Mouse (Mus musculus) intestine, postnatal 0 days (tissue): ENCODE results near the gene Nav3. TPM values are rescaled to one million over a fixed set of nuclear protein-coding genes. Genes with fewer than 3 reads are reported as not detected.

Source experiments
- ATAC-seq: fragments of 200-750 bp; cut with Nextera tagmentation; 2 replicates; pipeline ENCODE4 v1.8.0; 2017; ENCODE audit warnings: mild to moderate bottlenecking, moderate TSS enrichment, moderate library complexity
- H3K27ac ChIP-seq: fragments of 300-500 bp; sonication (generic); 2 replicates; pipeline ENCODE4 v1.5.1; 2014; ENCODE audit warnings: mild to moderate bottlenecking, low read depth, low read length, moderate library complexity
- H3K27me3 ChIP-seq: fragments of 300-500 bp; sonication (generic); replicated peaks from 2 replicates; pipeline ENCODE4 v1.6.1; 2014; ENCODE audit warnings: low read length, mixed read lengths; ENCODE audit not compliant: control insufficient read depth, insufficient read depth
- H3K36me3 ChIP-seq: fragments of 300-500 bp; sonication (generic); 2 replicates; pipeline ENCODE4 v1.6.1; 2014; ENCODE audit warnings: mild to moderate bottlenecking, moderate library complexity; ENCODE audit not compliant: control insufficient read depth, insufficient read depth
- H3K4me1 ChIP-seq: fragments of 300-500 bp; sonication (generic); replicated peaks from 2 replicates; pipeline ENCODE4 v1.6.1; 2014; ENCODE audit warnings: antibody characterized with exemption, low read length, mixed read lengths; ENCODE audit not compliant: control insufficient read depth, insufficient read depth
- H3K4me2 ChIP-seq: fragments of 300-500 bp; sonication (generic); replicated peaks from 2 replicates; pipeline ENCODE4 v1.6.1; 2014; ENCODE audit warnings: low read depth, mild to moderate bottlenecking, moderate library complexity
- H3K4me3 ChIP-seq: fragments of 300-500 bp; sonication (generic); 2 replicates; pipeline ENCODE4 v1.5.1; 2014; ENCODE audit warnings: low read depth, low read length
- H3K9ac ChIP-seq: fragments of 300-500 bp; sonication (generic); 2 replicates; pipeline ENCODE4 v1.6.1; 2014; ENCODE audit warnings: mild to moderate bottlenecking, low read depth, low read length
- H3K9me3 ChIP-seq: fragments of 300-500 bp; sonication (generic); 2 replicates; pipeline ENCODE4 v1.6.1; 2016; ENCODE audit warnings: mixed run types; ENCODE audit not compliant: control insufficient read depth
- CTCF ChIP-seq: sonication (generic); IDR thresholded peaks from 2 replicates; pipeline ENCODE4 v1.5.1; 2016; ENCODE audit warnings: low read depth, mild to moderate bottlenecking, control low read depth, antibody characterized with exemption, moderate library complexity
- WGBS: fragments of 180-500 bp; shearing (Covaris S2); extraction: QIAGEN DNeasy Blood & Tissue Kit; methylation state at CpG from one replicate; pipeline ENCODE4 v1.1.7; 2014; 5-methylcytosine and 5-hydroxymethylcytosine counted together
- polyA plus RNA-seq: library from polyadenylated mRNA; unstranded; fragments of >200 nt; fragmentation: Nextera tagmentation; extraction: Ambion mirVana; gene quantifications from 2 replicates; pipeline ENCODE4 v1.2.1, GENCODE M21; 2015

The Nav3 gene
- polyA plus RNA-seq, 1 experiment from 2014 or later = 0.77 TPM

DNA sequence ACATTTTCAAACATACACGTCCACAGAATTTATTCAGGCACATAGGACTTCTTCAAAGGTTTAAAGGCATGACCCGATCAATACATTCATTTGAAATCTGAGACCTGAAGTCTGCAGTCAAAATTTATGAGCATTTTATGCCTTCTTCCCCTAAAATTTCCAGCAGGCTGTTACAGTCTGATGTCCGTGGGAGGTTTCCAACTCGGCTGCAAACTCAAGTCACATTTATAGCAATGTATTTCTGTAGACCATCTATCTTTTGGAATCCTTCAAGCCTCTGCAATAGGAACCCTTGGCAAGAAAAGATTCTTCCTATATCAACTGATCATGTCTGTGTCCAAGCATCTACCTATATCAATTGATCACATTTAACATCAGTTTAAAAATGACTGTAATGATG is 13.4 kb upstream of the Nav3 start:
- 76% methylated on average over 4 of the region's 4 CpGs for WGBS
- no peak overlapping the region for H3K27ac ChIP-seq
- TF ChIP-seq CTCF = no peak
- ATAC-seq = no peak
- H3K36me3 ChIP-seq = no peaks in the 10 kb centered on the region
- no peaks in the 10 kb centered on the region for H3K27me3 ChIP-seq
- H3K9me3 ChIP-seq = no peaks in the 10 kb centered on the region
- no peaks in the 10 kb centered on the region for H3K4me1 ChIP-seq
- H3K4me3 ChIP-seq = no peak overlapping the region
- no peak overlapping the region for H3K4me2 ChIP-seq
- no peak overlapping the region for H3K9ac ChIP-seq

DNA sequence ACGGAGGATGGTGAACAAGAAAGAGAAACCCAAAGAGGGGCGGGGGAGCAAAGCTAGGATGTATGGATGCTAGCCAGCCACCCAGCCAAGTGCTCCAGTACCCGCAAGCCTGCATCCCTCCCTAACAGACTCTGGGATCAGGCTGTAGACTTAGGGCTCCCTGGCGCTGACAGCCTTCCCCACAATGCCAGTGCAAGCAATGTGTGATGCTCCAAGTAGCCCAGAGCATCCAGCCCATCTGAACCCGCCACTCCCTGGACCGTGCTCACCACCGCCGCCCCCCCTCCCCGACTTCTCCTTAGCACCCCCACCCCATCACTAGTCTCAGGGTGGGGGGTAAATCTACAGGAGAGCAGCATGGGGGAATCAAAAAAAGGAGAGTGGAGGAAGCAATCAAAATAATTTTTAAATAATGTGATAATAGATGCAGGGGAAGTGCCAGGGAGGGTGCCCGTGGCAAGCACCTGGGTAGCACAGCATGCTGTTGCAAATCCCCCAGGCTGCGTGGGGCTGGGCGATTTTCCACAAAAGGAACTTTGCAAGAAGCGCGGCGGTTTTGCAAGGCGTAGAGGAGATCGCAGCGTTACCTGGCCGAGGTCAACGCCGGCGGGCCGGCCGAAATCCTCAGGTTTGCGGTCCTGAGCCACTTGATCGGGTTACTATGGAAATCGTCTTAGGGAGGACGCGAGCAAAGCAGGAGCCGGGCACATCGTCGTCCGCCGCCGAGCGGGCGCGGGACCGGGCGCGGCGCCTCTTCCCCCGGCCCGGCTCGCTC is 754 bp downstream of the Nav3 start:
- ATAC-seq = peak; percentile 44
- H3K9me3 ChIP-seq = no peaks in the 10 kb centered on the region
- peaks cover 11% of the 10 kb centered on the region for H3K27me3 ChIP-seq
- 2% methylated on average over 45 of the region's 45 CpGs for WGBS
- peaks cover 4% of the 10 kb centered on the region; the same call in 1 of the 2 replicates for H3K4me1 ChIP-seq
- peak overlapping the region; percentile 89 for H3K4me2 ChIP-seq
- peak overlapping the region; percentile 40; the same call in 1 of the 2 replicates for H3K9ac ChIP-seq
- no peaks in the 10 kb centered on the region for H3K36me3 ChIP-seq
- no peak for TF ChIP-seq CTCF
- H3K27ac ChIP-seq = no peak overlapping the region
- peak overlapping the region; percentile 49 for H3K4me3 ChIP-seq

DNA sequence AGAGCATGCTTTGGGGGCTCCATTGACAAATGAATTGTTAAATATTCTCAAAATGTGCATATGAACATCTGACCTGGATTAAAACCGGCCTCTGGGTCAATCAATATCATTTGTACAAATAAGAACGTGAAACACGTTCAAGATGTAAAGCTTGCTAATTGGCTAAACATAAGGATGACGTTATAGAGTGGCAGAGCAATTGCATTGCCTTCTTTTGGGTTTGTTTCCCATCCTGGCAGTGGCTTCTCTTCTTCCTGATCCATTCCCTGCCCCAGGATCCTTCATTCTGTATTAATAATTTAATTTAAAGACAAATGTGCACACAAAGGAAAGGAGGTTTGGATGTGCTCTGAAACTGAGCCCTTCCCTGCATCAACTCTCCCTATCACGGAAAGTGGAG is 2.4 kb downstream of the Nav3 start:
- H3K27ac ChIP-seq = no peak overlapping the region
- H3K36me3 ChIP-seq = no peaks in the 10 kb centered on the region
- WGBS = 56% methylated on average over 5 of the region's 5 CpGs

DNA sequence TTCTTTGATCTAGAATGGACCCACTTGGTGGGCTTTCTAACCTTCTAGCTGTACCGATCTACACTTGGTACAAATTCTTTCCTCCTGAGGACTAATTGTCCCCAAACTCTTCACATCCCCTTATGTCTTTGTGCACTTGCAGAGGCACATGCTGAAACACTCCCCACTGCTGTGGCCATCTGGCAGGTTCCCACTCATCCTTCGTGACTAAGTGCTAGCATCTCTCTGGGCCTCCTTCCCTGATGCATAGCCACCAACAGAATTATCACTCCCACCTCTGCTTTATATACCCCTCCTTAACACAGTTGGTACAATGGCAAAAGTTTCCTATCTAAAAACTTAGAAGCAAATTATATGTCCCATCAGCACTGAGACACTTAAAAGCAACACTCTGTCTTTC is 15.6 kb downstream of the Nav3 start:
- ATAC-seq = no peak
- Histone ChIP-seq H3K4me2 (no peak overlapping the region), H3K4me1 (no peaks in the 10 kb centered on the region), H3K27me3 (no peaks in the 10 kb centered on the region), H3K4me3 (no peak overlapping the region), H3K27ac (no peak overlapping the region), H3K9me3 (no peaks in the 10 kb centered on the region), H3K9ac (no peak overlapping the region), H3K36me3 (no peaks in the 10 kb centered on the region)
- no peak for TF ChIP-seq CTCF
- WGBS = 83% methylated on average over 2 of the region's 2 CpGs

More for the DNA sequence above, 2.4 kb downstream of the Nav3 start:
- H3K27me3 ChIP-seq = peaks cover 11% of the 10 kb centered on the region
- no peaks in the 10 kb centered on the region for H3K9me3 ChIP-seq
- H3K9ac ChIP-seq = no peak overlapping the region
- no peak overlapping the region for H3K4me2 ChIP-seq
- no peak for ATAC-seq
- no peak for TF ChIP-seq CTCF
- H3K4me1 ChIP-seq = peaks cover 4% of the 10 kb centered on the region; the same call in 1 of the 2 replicates
- no peak overlapping the region for H3K4me3 ChIP-seq

DNA sequence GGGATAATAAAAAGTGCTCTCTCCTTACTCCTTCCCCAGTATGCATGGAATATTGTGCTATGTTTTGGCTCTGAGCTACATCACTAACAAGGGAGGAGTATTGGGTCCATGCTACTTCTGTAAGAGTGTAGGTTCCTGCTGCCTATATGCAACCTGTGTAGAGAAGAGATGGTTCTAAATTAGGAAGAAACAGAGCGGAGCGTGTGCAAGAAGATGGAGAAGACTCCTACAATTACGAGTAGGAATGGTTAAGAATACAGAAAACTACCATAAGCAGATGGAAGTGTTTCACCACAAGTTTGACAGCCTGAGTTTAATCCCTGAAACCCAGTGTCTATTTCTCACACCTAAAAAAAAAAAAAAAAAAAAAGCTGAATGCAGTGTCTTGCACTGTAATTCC is 24.9 kb downstream of the Nav3 start:
- no peak for TF ChIP-seq CTCF
- ATAC-seq = no peak
- no peaks in the 10 kb centered on the region for H3K36me3 ChIP-seq
- no peak overlapping the region for H3K9ac ChIP-seq
- no peaks in the 10 kb centered on the region for H3K9me3 ChIP-seq
- no peak overlapping the region for H3K27ac ChIP-seq
- no peak overlapping the region for H3K4me3 ChIP-seq
- WGBS = 91% methylated on average over 3 of the region's 3 CpGs
- H3K4me1 ChIP-seq = no peaks in the 10 kb centered on the region
- no peaks in the 10 kb centered on the region for H3K27me3 ChIP-seq
- no peak overlapping the region for H3K4me2 ChIP-seq

DNA sequence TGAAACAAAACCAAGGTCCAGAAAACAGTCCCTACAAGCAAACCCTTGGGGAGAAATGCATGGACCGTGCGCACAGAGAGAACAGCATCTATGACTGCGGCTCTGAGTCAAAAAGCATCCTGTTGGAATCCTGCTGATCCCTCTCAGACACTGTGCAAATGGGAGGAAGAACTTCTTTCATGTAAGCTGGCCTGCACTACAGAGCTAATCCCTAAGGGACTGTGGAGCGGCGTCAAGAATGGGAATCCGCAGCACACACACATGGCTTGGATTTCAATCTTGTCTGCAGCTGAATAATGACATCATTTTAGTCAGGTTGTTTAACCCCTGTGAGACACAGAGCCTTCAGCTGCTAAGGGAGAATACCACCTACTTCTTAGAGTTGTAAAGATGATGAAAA is 26.4 kb downstream of the Nav3 start:
- ATAC-seq = no peak
- Histone ChIP-seq H3K4me3 (no peak overlapping the region), H3K27me3 (no peaks in the 10 kb centered on the region), H3K9ac (no peak overlapping the region), H3K27ac (no peak overlapping the region), H3K4me2 (no peak overlapping the region), H3K4me1 (no peaks in the 10 kb centered on the region), H3K9me3 (no peaks in the 10 kb centered on the region), H3K36me3 (no peaks in the 10 kb centered on the region)
- WGBS = 66% methylated on average over 6 of the region's 6 CpGs
- TF ChIP-seq CTCF = no peak
